Mouse (Mus musculus) CH12.LX (cell line): Measurements from ENCODE around the gene Id2. TPM values are rescaled to one million over a fixed set of nuclear protein-coding genes. Genes with fewer than 3 reads are reported as not detected.

ENCODE experiments used
- DNase-seq: peaks from one replicate; pipeline ENCODE4 v3.0.0-alpha.2; 2013; ENCODE audit errors: extremely low read depth
- H3K27ac ChIP-seq: 2 replicates; pipeline ENCODE4 v1.5.1; 2012; ENCODE audit warnings: low read depth, mild to moderate bottlenecking, control low read depth, moderate library complexity; ENCODE audit not compliant: insufficient read depth
- H3K27me3 ChIP-seq: replicated peaks from 2 replicates; pipeline ENCODE3; 2012; ENCODE audit warnings: inconsistent platforms
- H3K36me3 ChIP-seq, 2 experiments: replicated peaks in 1 of 2; 2 replicates each; pipeline versions ENCODE3 to v1.6.1; 2012; ENCODE audit warnings: inconsistent platforms in 1 of 2, low read length in 1 of 2, mild to moderate bottlenecking in 1 of 2, mixed read lengths in 1 of 2, moderate library complexity in 1 of 2; ENCODE audit not compliant: control insufficient read depth in 1 of 2, insufficient read depth in 1 of 2
- H3K4me1 ChIP-seq, 2 experiments: 2 replicates each; pipeline ENCODE4 v1.6.1; 2012; ENCODE audit warnings: inconsistent platforms in 1 of 2, moderate library complexity in 1 of 2; ENCODE audit not compliant: insufficient read depth in 2 of 2, control insufficient read depth in 1 of 2
- H3K4me2 ChIP-seq: 2 replicates; pipeline ENCODE4 v1.6.1; 2012; ENCODE audit warnings: low read depth, mild to moderate bottlenecking, control low read depth; ENCODE audit not compliant: poor library complexity, insufficient read depth, severe bottlenecking
- H3K4me3 ChIP-seq, 3 experiments: fragments of 150-350 bp in 1 of 3; sonication (generic) in 1 of 3; replicated peaks in 1 of 3; 2 replicates each; pipeline versions ENCODE3 to v1.5.1; 2011 to 2012; ENCODE audit warnings: low read depth in 2 of 3, low read length in 2 of 3, mild to moderate bottlenecking in 2 of 3, moderate library complexity in 2 of 3, control low read depth in 1 of 3, improper control_type of control experiment in 1 of 3, inconsistent platforms in 1 of 3, mixed read lengths in 1 of 3; ENCODE audit not compliant: poor library complexity in 1 of 3
- H3K79me2 ChIP-seq: replicated peaks from 2 replicates; pipeline ENCODE4 v1.6.1; 2012; ENCODE audit warnings: mild to moderate bottlenecking, moderate library complexity; ENCODE audit not compliant: control insufficient read depth, poor library complexity, insufficient read depth, severe bottlenecking; ENCODE audit errors: extremely low read depth
- H3K9ac ChIP-seq: 2 replicates; pipeline ENCODE4 v1.6.1; 2012; ENCODE audit warnings: low read depth, mild to moderate bottlenecking, control low read depth, moderate library complexity; ENCODE audit not compliant: insufficient read depth
- H3K9me3 ChIP-seq: replicated peaks from 2 replicates; pipeline ENCODE3; 2012; ENCODE audit warnings: low read length, inconsistent platforms, mixed read lengths
- BHLHE40 ChIP-seq: IDR thresholded peaks from 2 replicates; pipeline ENCODE4 v1.6.1; 2011; ENCODE audit warnings: mild to moderate bottlenecking, low read depth, low read length, improper control_type of control experiment
- CHD1 ChIP-seq: IDR thresholded peaks from 2 replicates; pipeline ENCODE4 v1.6.1; 2012; ENCODE audit warnings: low read depth, low read length, improper control_type of control experiment, inconsistent platforms
- ELF1 ChIP-seq: IDR thresholded peaks from 2 replicates; pipeline ENCODE4 v1.6.1; 2014; ENCODE audit warnings: low read depth, mild to moderate bottlenecking, inconsistent platforms, low read length, improper control_type of control experiment
- EP300 ChIP-seq: IDR thresholded peaks from 2 replicates; pipeline ENCODE4 v1.6.1; 2011; ENCODE audit warnings: low read length, improper control_type of control experiment
- HCFC1 ChIP-seq: IDR thresholded peaks from 2 replicates; pipeline ENCODE4 v1.6.1; 2012; ENCODE audit warnings: low read depth, mild to moderate bottlenecking, inconsistent platforms, low read length, improper control_type of control experiment
- IRF4 ChIP-seq: IDR thresholded peaks from 2 replicates; pipeline ENCODE4 v1.6.1; 2014; ENCODE audit warnings: low read depth, mild to moderate bottlenecking, inconsistent platforms, low read length, improper control_type of control experiment
- JUN ChIP-seq: IDR thresholded peaks from 2 replicates; pipeline ENCODE4 v1.6.1; 2011; ENCODE audit warnings: low read depth, mild to moderate bottlenecking, low read length, improper control_type of control experiment, moderate library complexity; ENCODE audit not compliant: insufficient read depth
- KAT2A ChIP-seq: IDR thresholded peaks from 2 replicates; pipeline ENCODE4 v1.6.1; 2012; ENCODE audit warnings: low read length, improper control_type of control experiment, inconsistent platforms; ENCODE audit not compliant: insufficient replicate concordance
- MAFK ChIP-seq: IDR thresholded peaks from 2 replicates; pipeline ENCODE4 v1.6.1; 2011; ENCODE audit warnings: low read length, improper control_type of control experiment; ENCODE audit not compliant: insufficient replicate concordance
- MAX ChIP-seq: IDR thresholded peaks from 2 replicates; pipeline ENCODE4 v1.6.1; 2011; ENCODE audit warnings: low read length, improper control_type of control experiment
- MAZ ChIP-seq: IDR thresholded peaks from 2 replicates; pipeline ENCODE4 v1.6.1; 2012; ENCODE audit warnings: low read depth, mild to moderate bottlenecking, inconsistent platforms, low read length, improper control_type of control experiment, moderate library complexity
- MEF2A ChIP-seq: IDR thresholded peaks from 2 replicates; pipeline ENCODE4 v1.6.1; 2014; ENCODE audit warnings: low read depth, mild to moderate bottlenecking, inconsistent platforms, low read length, improper control_type of control experiment, borderline replicate concordance
- MYC ChIP-seq: IDR thresholded peaks from 2 replicates; pipeline ENCODE4 v1.6.1; 2011; ENCODE audit warnings: low read depth, mild to moderate bottlenecking, improper control_type of control experiment, low read length
- NELFE ChIP-seq: IDR thresholded peaks from 2 replicates; pipeline ENCODE4 v1.6.1; 2011; ENCODE audit warnings: low read depth, low read length, improper control_type of control experiment
- NRF1 ChIP-seq: IDR thresholded peaks from 2 replicates; pipeline ENCODE4 v1.6.1; 2014; ENCODE audit warnings: low read depth, mild to moderate bottlenecking, inconsistent platforms, low read length, improper control_type of control experiment, moderate library complexity
- PAX5 ChIP-seq: IDR thresholded peaks from 2 replicates; pipeline ENCODE4 v1.6.1; 2012; ENCODE audit warnings: low read length, inconsistent platforms, mixed read lengths
- POLR2A ChIP-seq: IDR thresholded peaks from 2 replicates; pipeline ENCODE4 v1.6.1; 2011; ENCODE audit warnings: low read depth, mild to moderate bottlenecking, improper control_type of control experiment, low read length
- RAD21 ChIP-seq: IDR thresholded peaks from 2 replicates; pipeline ENCODE4 v1.6.1; 2011; ENCODE audit warnings: low read depth, mild to moderate bottlenecking, low read length, improper control_type of control experiment, moderate library complexity
- TBP ChIP-seq: conservative IDR thresholded peaks from 2 replicates; pipeline ENCODE4 v1.6.1; 2011; ENCODE audit warnings: low read depth, low read length, improper control_type of control experiment
- TCF12 ChIP-seq: IDR thresholded peaks from 2 replicates; pipeline ENCODE4 v1.6.1; 2014; ENCODE audit warnings: low read depth, mild to moderate bottlenecking, inconsistent platforms, low read length, improper control_type of control experiment
- UBTF ChIP-seq: IDR thresholded peaks from 2 replicates; pipeline ENCODE4 v1.6.1; 2012; ENCODE audit warnings: low read depth, mild to moderate bottlenecking, inconsistent platforms, low read length, improper control_type of control experiment, moderate library complexity
- USF2 ChIP-seq: conservative IDR thresholded peaks from 2 replicates; pipeline ENCODE4 v1.6.1; 2011; ENCODE audit warnings: low read depth, low read length, improper control_type of control experiment
- ZC3H11A ChIP-seq: IDR thresholded peaks from 2 replicates; pipeline ENCODE4 v1.6.1; 2012; ENCODE audit warnings: low read depth, mild to moderate bottlenecking, inconsistent platforms, low read length, improper control_type of control experiment
- ZKSCAN1 ChIP-seq: IDR thresholded peaks from 2 replicates; pipeline ENCODE4 v1.6.1; 2012; ENCODE audit warnings: low read depth, inconsistent platforms, low read length, improper control_type of control experiment, borderline replicate concordance
- ZMIZ1 ChIP-seq: IDR thresholded peaks from 2 replicates; pipeline ENCODE4 v1.6.1; 2012; ENCODE audit warnings: low read depth, mild to moderate bottlenecking, inconsistent platforms, low read length, improper control_type of control experiment
- ZNF384 ChIP-seq: IDR thresholded peaks from 2 replicates; pipeline ENCODE4 v1.6.1; 2012; ENCODE audit warnings: low read depth, low read length, improper control_type of control experiment, inconsistent platforms
- dilution Hi-C: fragments of 300-500 bp; cut with MboI; formaldehyde crosslinking; loops from 2 replicates; pipeline ENCODE4 v1.14.3; 2020; ENCODE audit warnings: low sequenced_read_pairs; ENCODE audit not compliant: extremely low pct_unique_long_range_greater_than_20kb, extremely low pct_ligation_motif_present
- in situ Hi-C: fragments of 300-500 bp; cut with MboI; formaldehyde crosslinking; loops from 3 replicates; pipeline ENCODE4 v1.14.3; 2019; ENCODE audit warnings: low sequenced_read_pairs, low pct_ligation_motif_present, low pct_unique_long_range_greater_than_20kb, mixed read lengths
- polyA plus RNA-seq: library from polyadenylated mRNA; unstranded; fragments of >175 nt; gene quantifications from 2 replicates; pipeline ENCODE4 v1.2.1, GENCODE M21; 2012; ENCODE audit warnings: low read depth; ENCODE audit not compliant: insufficient read length
- total RNA-seq, 2 experiments: library from RNA; depleted of rRNA; stranded (reverse); fragments of 300-350 nt in 1 of 2; fragments of >200 nt in 1 of 2; gene quantifications; 2 replicates each; pipeline ENCODE4 v1.2.3; 2012 to 2014

Gene Id2
- total and polyA plus RNA-seq, 3 experiments: 12.4 to 42.9 (median 14.2) TPM

DNA sequence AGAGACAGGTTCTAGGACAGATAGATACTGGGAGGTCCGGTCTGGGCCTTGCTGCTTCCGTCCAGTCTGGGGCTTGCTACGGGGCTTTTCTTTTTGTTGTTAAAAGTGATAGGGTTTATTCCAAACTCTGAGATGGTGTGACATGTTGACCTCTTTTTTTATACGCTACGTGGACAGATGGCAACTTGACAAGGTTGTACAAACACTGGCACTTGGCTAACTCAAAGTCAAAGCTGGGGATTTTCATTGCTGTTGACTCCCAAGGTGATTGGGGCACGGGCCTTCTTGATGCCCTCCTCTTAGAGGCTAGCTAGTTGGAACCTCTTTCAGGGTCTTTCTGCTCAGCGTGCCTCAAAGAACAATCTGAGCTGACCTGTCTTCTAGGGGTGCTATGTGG is 13.7 kb upstream of the Id2 start:
- no peak overlapping the region for H3K27ac ChIP-seq
- no peak overlapping the region for H3K9ac ChIP-seq
- no peaks in the 10 kb centered on the region for H3K27me3 ChIP-seq
- no peak for DNase-seq
- peaks cover 11% of the 10 kb centered on the region for H3K9me3 ChIP-seq
- no peaks in the 10 kb centered on the region for H3K36me3 ChIP-seq
- H3K4me2 ChIP-seq: no peak overlapping the region
- dilution Hi-C loops: no loop called here
- in situ Hi-C loops: no loop called here
- H3K79me2 ChIP-seq: no peaks in the 10 kb centered on the region
- no peak overlapping the region for H3K4me3 ChIP-seq
- H3K4me1 ChIP-seq: no peaks in the 10 kb centered on the region
- TF ChIP-seq ZNF384: no peak
- no peak for TF ChIP-seq CHD1
- no peak for TF ChIP-seq MAZ
- TF ChIP-seq MAX: no peak
- TF ChIP-seq JUN: no peak
- TF ChIP-seq ELF1: no peak
- no peak for TF ChIP-seq MAFK
- TF ChIP-seq MEF2A: no peak
- TF ChIP-seq RAD21: no peak
- TF ChIP-seq PAX5: no peak
- TF ChIP-seq TBP: no peak
- TF ChIP-seq HCFC1: no peak
- no peak for TF ChIP-seq ZC3H11A
- TF ChIP-seq TCF12: no peak
- no peak for TF ChIP-seq ZMIZ1
- no peak for TF ChIP-seq POLR2A
- TF ChIP-seq NRF1: no peak
- TF ChIP-seq IRF4: no peak

DNA sequence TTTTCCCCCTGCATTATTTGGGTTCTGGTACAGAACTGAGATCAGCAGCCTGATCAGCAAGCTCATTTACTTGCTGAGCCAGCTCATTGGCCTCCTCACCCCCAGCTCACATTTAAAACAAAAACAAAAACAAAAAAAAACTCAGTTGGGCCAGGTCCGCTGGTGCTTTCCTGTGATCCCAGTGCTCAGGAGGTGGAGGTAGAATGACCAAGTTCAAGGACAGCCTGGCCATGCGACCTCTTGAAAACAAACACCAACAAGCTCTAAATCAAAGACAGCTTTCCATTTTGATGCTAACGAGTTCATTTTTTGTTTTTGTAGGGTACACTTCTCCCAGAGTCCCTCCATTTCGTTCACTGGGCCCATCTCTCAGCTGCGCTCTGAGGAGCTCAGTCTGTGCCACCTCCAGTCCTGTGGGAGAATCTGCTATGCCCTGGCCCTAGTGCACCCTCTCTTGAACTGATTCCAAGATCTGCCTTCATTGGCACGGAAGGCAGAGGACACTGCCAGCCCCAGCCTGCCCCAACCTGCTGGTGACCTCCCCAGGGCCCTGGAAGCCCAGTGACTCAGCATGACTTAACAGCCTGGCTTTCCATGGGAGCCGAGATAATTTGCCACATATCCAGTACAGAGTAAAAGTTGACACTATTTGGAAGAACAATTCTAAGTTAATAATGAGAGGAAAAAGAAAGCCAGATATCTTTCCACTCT is 13.2 kb upstream of the Id2 start:
- Histone ChIP-seq H3K27ac (no peak overlapping the region), H3K79me2 (no peaks in the 10 kb centered on the region), H3K4me1 (no peaks in the 10 kb centered on the region), H3K9me3 (peaks cover 11% of the 10 kb centered on the region), H3K4me3 (no peak overlapping the region), H3K36me3 (no peaks in the 10 kb centered on the region), H3K9ac (no peak overlapping the region), H3K4me2 (no peak overlapping the region), H3K27me3 (no peaks in the 10 kb centered on the region)
- no peak for TF ChIP-seq ZC3H11A
- TF ChIP-seq USF2: no peak
- no peak for TF ChIP-seq TCF12
- TF ChIP-seq MAZ: no peak
- TF ChIP-seq NELFE: no peak
- TF ChIP-seq ELF1: no peak
- no peak for TF ChIP-seq KAT2A
- TF ChIP-seq PAX5: no peak
- TF ChIP-seq JUN: no peak
- no peak for TF ChIP-seq BHLHE40
- TF ChIP-seq CHD1: no peak
- TF ChIP-seq EP300: no peak
- no peak for TF ChIP-seq MYC
- TF ChIP-seq UBTF: no peak
- TF ChIP-seq ZKSCAN1: no peak
- DNase-seq: no peak
- in situ Hi-C loops: loop anchor here (5.0 kb wide), 1 partner anchor 32 kb away; no protein-coding TSS in a partner anchor
- dilution Hi-C loops: no loop called here
